1 mouse cellular context compared by ENCODE assay signal in genomic region chr1:36672648-36673350, GRCm38 (mm10).
TF ChIP-seq lines count a peak whose summit lies in the region.

No protein-coding gene starts in this region.

TF ChIP-seq in ES-E14, 5 proteins besides CTCF, POLR2A, EP300 and RAD21:
- TF ChIP-seq ZNF384 (IDR thresholded peaks at IDR 0.05; ENCODE audit: low read depth, low read length) (no peak), HCFC1 (IDR thresholded peaks at IDR 0.05; ENCODE audit: borderline replicate concordance, insufficient read depth, low read length) (no peak), MAFK (IDR thresholded peaks at IDR 0.05; ENCODE audit: insufficient read depth, low read depth, low read length) (no peak), ZC3H11A (IDR thresholded peaks at IDR 0.05; ENCODE audit: borderline replicate concordance, low read depth, low read length) (no peak), CHD2 (IDR thresholded peaks at IDR 0.05; ENCODE audit: low read depth, low read length) (no peak)
TF ChIP-seq in ES-E14: peak in this region for 0.
